Mouse (Mus musculus) MEL (cell line): ENCODE measurements around the gene Prdx1. TPM values are rescaled to one million over a fixed set of nuclear protein-coding genes. Genes with fewer than 3 reads are reported as not detected.
"Not testable (repeated sequence)": the region's sequence is repeated elsewhere in the genome, so short reads cannot be mapped to it uniquely, and the experiment has no call there.

Experiments
- DNase-seq: peaks from one replicate; pipeline ENCODE4 v3.0.0; 2011; ENCODE audit warnings: low read depth, low spot score
- H3K27ac ChIP-seq: 2 replicates; pipeline ENCODE4 v1.5.1; 2012; ENCODE audit warnings: low read depth, mild to moderate bottlenecking, control low read depth, low read length, moderate library complexity; ENCODE audit not compliant: control insufficient read depth
- H3K27me3 ChIP-seq, 2 experiments: fragments of 150-350 bp in 1 of 2; sonication (generic) in 1 of 2; 2 replicates each; pipeline ENCODE4 v1.6.1; 2012; ENCODE audit warnings: low read length in 2 of 2, mild to moderate bottlenecking in 2 of 2, improper control_type of control experiment in 1 of 2, moderate library complexity in 1 of 2; ENCODE audit not compliant: insufficient read depth in 2 of 2, control insufficient read depth in 1 of 2
- H3K36me3 ChIP-seq, 2 experiments: 2 replicates each; pipeline ENCODE4 v1.6.1; 2012 to 2014; ENCODE audit warnings: low read length in 2 of 2, improper control_type of control experiment in 1 of 2, inconsistent platforms in 1 of 2, mild to moderate bottlenecking in 1 of 2; ENCODE audit not compliant: insufficient read depth in 2 of 2, control insufficient read depth in 1 of 2
- H3K4me1 ChIP-seq, 2 experiments: fragments of 150-350 bp in 1 of 2; sonication (generic) in 1 of 2; 2 replicates each; pipeline ENCODE4 v1.6.1; 2012; ENCODE audit warnings: low read length in 2 of 2, improper control_type of control experiment in 1 of 2, mild to moderate bottlenecking in 1 of 2; ENCODE audit not compliant: insufficient read depth in 2 of 2, control insufficient read depth in 1 of 2
- H3K4me3 ChIP-seq, 2 experiments: fragments of 150-350 bp in 1 of 2; sonication (generic) in 1 of 2; 2 replicates each; pipeline ENCODE4 v1.5.1; 2012; ENCODE audit warnings: low read depth in 2 of 2, low read length in 2 of 2, mild to moderate bottlenecking in 2 of 2, moderate library complexity in 2 of 2, control low read depth in 1 of 2, improper control_type of control experiment in 1 of 2; ENCODE audit not compliant: control insufficient read depth in 1 of 2, insufficient read depth in 1 of 2
- H3K79me2 ChIP-seq: 2 replicates; pipeline ENCODE4 v1.6.1; 2012; ENCODE audit warnings: mild to moderate bottlenecking, low read length, moderate library complexity; ENCODE audit not compliant: control insufficient read depth, poor library complexity, insufficient read depth
- H3K9ac ChIP-seq: 2 replicates; pipeline ENCODE4 v1.6.1; 2012; ENCODE audit warnings: low read depth, mild to moderate bottlenecking, control low read depth, low read length, moderate library complexity; ENCODE audit not compliant: control insufficient read depth, poor library complexity, severe bottlenecking
- H3K9me3 ChIP-seq: fragments of 150-350 bp; sonication (generic); replicated peaks from 2 replicates; pipeline ENCODE4 v1.6.1; 2012; ENCODE audit warnings: mild to moderate bottlenecking, low read length, improper control_type of control experiment, moderate library complexity; ENCODE audit not compliant: insufficient read depth
- ELF1 ChIP-seq: IDR thresholded peaks from 2 replicates; pipeline ENCODE4 v1.6.1; 2014; ENCODE audit warnings: low read depth, mild to moderate bottlenecking, inconsistent platforms, low read length, improper control_type of control experiment, moderate library complexity
- ETS1 ChIP-seq: IDR thresholded peaks from 2 replicates; pipeline ENCODE4 v1.6.1; 2012; ENCODE audit warnings: low read depth, mild to moderate bottlenecking, inconsistent platforms, low read length, improper control_type of control experiment, moderate library complexity
- HCFC1 ChIP-seq: IDR thresholded peaks from 2 replicates; pipeline ENCODE4 v1.6.1; 2012; ENCODE audit warnings: low read depth, mild to moderate bottlenecking, inconsistent platforms, low read length, improper control_type of control experiment, moderate library complexity
- MAFK ChIP-seq: IDR thresholded peaks from 2 replicates; pipeline ENCODE4 v1.6.1; 2011; ENCODE audit warnings: low read depth, mild to moderate bottlenecking, low read length, improper control_type of control experiment, borderline replicate concordance
- MAZ ChIP-seq: IDR thresholded peaks from 2 replicates; pipeline ENCODE4 v1.6.1; 2012; ENCODE audit warnings: low read depth, mild to moderate bottlenecking, inconsistent platforms, low read length, improper control_type of control experiment
- MXI1 ChIP-seq: IDR thresholded peaks from 2 replicates; pipeline ENCODE4 v1.6.1; 2011; ENCODE audit warnings: mild to moderate bottlenecking, low read depth, low read length, improper control_type of control experiment
- NELFE ChIP-seq: IDR thresholded peaks from 2 replicates; pipeline ENCODE4 v1.6.1; 2011; ENCODE audit warnings: low read depth, low read length, improper control_type of control experiment
- POLR2A ChIP-seq, 2 experiments: IDR thresholded peaks; 2 replicates each; pipeline ENCODE4 v1.6.1; 2011 to 2012; ENCODE audit warnings: low read length in 2 of 2, mild to moderate bottlenecking in 2 of 2, control low read depth in 1 of 2, improper control_type of control experiment in 1 of 2, low read depth in 1 of 2, moderate library complexity in 1 of 2; ENCODE audit not compliant: control insufficient read depth in 1 of 2, insufficient read depth in 1 of 2, poor library complexity in 1 of 2
- POLR2AphosphoS5 ChIP-seq: IDR thresholded peaks from 2 replicates; pipeline ENCODE4 v1.6.1; 2012; ENCODE audit warnings: low read depth, borderline replicate concordance, mild to moderate bottlenecking, inconsistent platforms, low read length, moderate library complexity, mixed read lengths
- SMC3 ChIP-seq: IDR thresholded peaks from 2 replicates; pipeline ENCODE4 v1.6.1; 2011; ENCODE audit warnings: low read depth, low read length, improper control_type of control experiment
- UBTF ChIP-seq: IDR thresholded peaks from 2 replicates; pipeline ENCODE4 v1.6.1; 2012; ENCODE audit warnings: low read depth, mild to moderate bottlenecking, inconsistent platforms, low read length, improper control_type of control experiment, moderate library complexity, borderline replicate concordance; ENCODE audit not compliant: insufficient read depth
- USF2 ChIP-seq, 2 experiments: IDR thresholded peaks; 2 replicates each; pipeline ENCODE4 v1.6.1; 2011 to 2012; ENCODE audit warnings: improper control_type of control experiment in 2 of 2, low read length in 2 of 2, borderline replicate concordance in 1 of 2, inconsistent platforms in 1 of 2, low read depth in 1 of 2, mild to moderate bottlenecking in 1 of 2; ENCODE audit not compliant: insufficient read depth in 1 of 2
- ZMIZ1 ChIP-seq: IDR thresholded peaks from 2 replicates; pipeline ENCODE4 v1.6.1; 2012; ENCODE audit warnings: low read depth, mild to moderate bottlenecking, inconsistent platforms, low read length, improper control_type of control experiment, moderate library complexity
- polyA plus RNA-seq, 2 experiments: library from polyadenylated mRNA; stranded (reverse) in 1 of 2; unstranded in 1 of 2; fragments of >175 nt in 1 of 2; fragments of >200 nt in 1 of 2; gene quantifications; 2 replicates each; pipeline versions ENCODE4 v1.2.1 to v1.2.4; 2012; ENCODE audit warnings: low replicate concordance in 2 of 2, low read depth in 1 of 2; ENCODE audit not compliant: insufficient read length in 2 of 2, insufficient read depth in 1 of 2, missing spikeins in 1 of 2
- total RNA-seq: library from RNA; depleted of rRNA; stranded (reverse); fragments of 300-350 nt; gene quantifications from 2 replicates; pipeline ENCODE4 v1.2.3, GENCODE M21; 2012

The Prdx1 gene
- total and polyA plus RNA-seq, 3 experiments, result 223 to 416 TPM; not detected in 1

DNA sequence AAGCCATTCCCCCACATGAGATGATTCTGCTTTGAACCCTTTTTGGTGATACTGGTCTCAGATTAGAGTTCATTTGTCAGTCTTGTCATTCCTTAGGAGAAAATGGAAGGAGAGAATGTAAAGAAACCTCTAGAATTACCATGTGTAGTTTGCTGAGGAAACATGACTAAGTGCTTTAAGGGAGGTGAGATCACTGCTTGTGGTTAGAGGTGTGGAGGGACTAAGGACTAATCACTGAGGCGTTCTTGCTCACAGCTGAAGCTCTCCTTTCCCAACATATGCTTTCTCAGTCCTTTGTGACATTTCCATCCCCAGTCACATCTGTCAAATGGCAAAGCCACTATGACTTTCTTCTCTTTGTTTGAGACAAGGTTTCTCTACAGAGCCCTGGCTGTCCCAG is 7.5 kb upstream of the Prdx1 start:
- Histone ChIP-seq H3K9me3 (no peaks in the 10 kb centered on the region), H3K4me3 (no peak overlapping the region), H3K9ac (no peak overlapping the region), H3K36me3 (peaks cover 0 to 15% of the 10 kb centered on the region in 2 experiments; a peak in 2 of 4 replicates), H3K4me1 (peaks cover 7 to 12% of the 10 kb centered on the region in 2 experiments; a peak in 3 of 4 replicates), H3K27me3 (no peaks in the 10 kb centered on the region), H3K79me2 (no peaks in the 10 kb centered on the region), H3K27ac (no peak overlapping the region)
- TF ChIP-seq MXI1, result no peak
- TF ChIP-seq NELFE, result no peak
- no peak for TF ChIP-seq HCFC1
- TF ChIP-seq POLR2A (IDR thresholded peaks at IDR 0.05; ENCODE audit: control insufficient read depth in 1 of 2, insufficient read depth in 1 of 2, low read depth in 1 of 2, low read length in 2 of 2, poor library complexity in 1 of 2), result no peak
- 0 out of 2 replicates have a peak, but pooled peaks have one; percentile 27 for TF ChIP-seq ETS1
- no peak for TF ChIP-seq MAFK
- DNase-seq, result peak; percentile 35

GRCm38 (mm10) chr4:116679141-116679540 is 6.2 kb upstream of the Prdx1 start:
- peaks cover 0 to 14% of the 10 kb centered on the region in 2 experiments; a peak in 2 of 4 replicates for H3K36me3 ChIP-seq
- no peaks in the 10 kb centered on the region for H3K79me2 ChIP-seq
- no peaks in the 10 kb centered on the region for H3K9me3 ChIP-seq
- peaks cover 6 to 9% of the 10 kb centered on the region in 2 experiments; a peak in 3 of 4 replicates for H3K4me1 ChIP-seq
- DNase-seq, result no peak
- H3K27ac ChIP-seq, result no peak overlapping the region
- no peaks in the 10 kb centered on the region for H3K27me3 ChIP-seq
- no peak for TF ChIP-seq ELF1
- no peak for TF ChIP-seq MAZ
- no peak for TF ChIP-seq ZMIZ1
- no peak for TF ChIP-seq ETS1
- no peak for TF ChIP-seq SMC3
- no peak for TF ChIP-seq POLR2AphosphoS5
- TF ChIP-seq USF2 (IDR thresholded peaks at IDR 0.05; ENCODE audit: borderline replicate concordance in 1 of 2, insufficient read depth in 1 of 2, low read depth in 1 of 2, low read length in 2 of 2), result no peak
- TF ChIP-seq UBTF, result no peak
- no peak overlapping the region for H3K4me3 ChIP-seq
- H3K9ac ChIP-seq, result no peak overlapping the region

- not testable (repeated sequence) for H3K27ac ChIP-seq
Measured at GRCm38 (mm10) chr4:116680521-116680920, 4.8 kb upstream of the Prdx1 start.

More at GRCm38 (mm10) chr4:116680521-116680920, 4.8 kb upstream of the Prdx1 start:
- DNase-seq, H3K9ac ChIP-seq, H3K4me3 ChIP-seq, H3K79me2 ChIP-seq, H3K9me3 ChIP-seq, H3K27me3 ChIP-seq: not testable (repeated sequence)
- Histone ChIP-seq H3K36me3 (peaks cover 0 to 22% of the 10 kb centered on the region in 2 experiments; a peak in 2 of 4 replicates), H3K4me1 (peaks cover 6 to 18% of the 10 kb centered on the region in 2 experiments; a peak in 3 of 4 replicates)
- peak; percentile 59; the same call in 1 of the 2 replicates for TF ChIP-seq MAFK
